Mouse (Mus musculus): ENCODE measurements around the gene Slc35f5.

DNA sequence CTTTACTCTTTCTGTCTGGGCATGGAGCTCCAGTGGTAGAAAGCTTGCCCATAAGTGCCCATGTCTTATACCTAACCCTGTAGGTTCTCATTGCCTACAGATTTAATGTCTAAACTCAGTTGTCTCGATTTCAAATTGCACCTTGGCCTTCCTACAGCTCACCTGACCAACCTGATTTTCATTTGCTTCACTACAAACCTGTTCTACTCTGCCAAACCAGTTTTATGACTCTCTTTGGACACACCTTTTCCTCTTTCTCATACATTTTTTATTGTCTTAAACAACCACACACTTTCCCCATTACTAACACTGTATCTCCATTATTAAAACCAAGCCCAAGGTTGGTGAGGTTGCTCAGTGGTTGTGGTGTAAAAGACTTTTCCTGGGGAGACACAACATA is 10.5 kb upstream of the Slc35f5 start:
- TF ChIP-seq POLR2A (IDR thresholded peaks at IDR 0.05; ENCODE audit: borderline replicate concordance, extremely low read depth, insufficient read depth, insufficient read length, poor library complexity, severe bottlenecking) (no peak), CTCF (IDR thresholded peaks at IDR 0.05; ENCODE audit: borderline replicate concordance, extremely low read depth, insufficient read depth, insufficient read length) (no peak)

Data from brain, embryonic 14.5 days (tissue).